ENCODE assay signal across 23 mouse cellular contexts in genomic region chr16:60095333-60095732, GRCm38 (mm10).
DNase-seq lines count a peak whose midpoint lies in the region; ATAC-seq and TF ChIP-seq lines count a peak whose summit lies in the region.
"Had no signal": no experiment of that assay in that cellular context is flagged by ENCODE, and none has a peak within 500 bp of the region (broad histone marks: within the 10 kb centered on the region; RNA-seq: fewer than 3 reads in every experiment).

No protein-coding gene starts in this region.

- no peaks in the 10 kb centered on the region for H3K9me3 ChIP-seq in forebrain, embryonic 15.5 days
- H3K9me3 ChIP-seq in forebrain, embryonic 12.5 days = no peaks in the 10 kb centered on the region
- H3K9me3 ChIP-seq in midbrain, embryonic 12.5 days = no peaks in the 10 kb centered on the region
- no peaks in the 10 kb centered on the region for H3K9me3 ChIP-seq in midbrain, embryonic 10.5 days (replicated peaks)
- H3K9me3 ChIP-seq: embryonic facial prominence, embryonic 10.5 days; embryonic facial prominence, embryonic 13.5 days; hindbrain, embryonic 12.5 days; hindbrain, embryonic 15.5 days had no signal

- ATAC-seq in forebrain, embryonic 15.5 days (replicated peaks) = peak; percentile 79
- no peak for ATAC-seq in forebrain, embryonic 12.5 days (ENCODE audit: low FRiP score)
- ATAC-seq in midbrain, embryonic 12.5 days (ENCODE audit: low FRiP score, low read depth) = peak; percentile 31
- ATAC-seq: CD4-positive, CD25-positive, alpha-beta regulatory T cell, adult 4 months had no signal

- no peak for TF ChIP-seq POLR2A in brain, embryonic 14.5 days (IDR thresholded peaks at IDR 0.05; ENCODE audit: borderline replicate concordance, extremely low read depth, insufficient read depth, insufficient read length, poor library complexity, severe bottlenecking)

- H3K27ac ChIP-seq in forebrain, embryonic 15.5 days (replicated peaks) = no peak overlapping the region
- no peak overlapping the region for H3K27ac ChIP-seq in forebrain, embryonic 12.5 days
- H3K27ac ChIP-seq in midbrain, embryonic 12.5 days (replicated peaks) = no peak overlapping the region
- no peak overlapping the region for H3K27ac ChIP-seq in midbrain, embryonic 10.5 days (replicated peaks)
- H3K27ac ChIP-seq: embryonic facial prominence, embryonic 10.5 days; embryonic facial prominence, embryonic 13.5 days; gastrocnemius, adult 2 months; hindbrain, embryonic 12.5 days; hindbrain, embryonic 15.5 days had no signal

- DNase-seq in midbrain, embryonic 10.5 days (ENCODE audit: low spot score) = no peak
- peak; percentile 73 for DNase-seq in brain, embryonic 14.5 days (ENCODE audit: low read depth)
- no peak for DNase-seq in thymus, postnatal 14 days
- DNase-seq: adrenal gland, adult 2 months; adrenal gland, postnatal 14 days; cerebellum, adult 11-12 months; cerebellum, adult 8-10 months; cerebellum, postnatal 10 days; cerebellum, postnatal 36 days; embryo, embryonic 11 days; gastrocnemius, adult 2 months; gastrocnemius, postnatal 14 days; heart, adult 11 months had no signal

- no peaks in the 10 kb centered on the region for H3K36me3 ChIP-seq in forebrain, embryonic 15.5 days
- H3K36me3 ChIP-seq in forebrain, embryonic 12.5 days (replicated peaks) = no peaks in the 10 kb centered on the region
- H3K36me3 ChIP-seq in midbrain, embryonic 12.5 days = no peaks in the 10 kb centered on the region
- no peaks in the 10 kb centered on the region for H3K36me3 ChIP-seq in midbrain, embryonic 10.5 days
- H3K36me3 ChIP-seq: embryonic facial prominence, embryonic 10.5 days; embryonic facial prominence, embryonic 13.5 days; hindbrain, embryonic 12.5 days; hindbrain, embryonic 15.5 days had no signal

- TF ChIP-seq CTCF in brain, embryonic 14.5 days (IDR thresholded peaks at IDR 0.05; ENCODE audit: borderline replicate concordance, extremely low read depth, insufficient read depth, insufficient read length) = no peak

- H3K4me3 ChIP-seq in forebrain, embryonic 15.5 days = no peak overlapping the region
- no peak overlapping the region for H3K4me3 ChIP-seq in forebrain, embryonic 12.5 days (replicated peaks)
- no peak overlapping the region for H3K4me3 ChIP-seq in midbrain, embryonic 12.5 days
- no peak overlapping the region for H3K4me3 ChIP-seq in midbrain, embryonic 10.5 days
- H3K4me3 ChIP-seq: embryonic facial prominence, embryonic 10.5 days; embryonic facial prominence, embryonic 13.5 days; erythroblast, embryonic 14.5 days; gastrocnemius, adult 2 months; hindbrain, embryonic 12.5 days; hindbrain, embryonic 15.5 days had no signal

- H3K4me1 ChIP-seq in forebrain, embryonic 15.5 days = no peaks in the 10 kb centered on the region; the same call in 1 of the 2 replicates
- H3K4me1 ChIP-seq in forebrain, embryonic 12.5 days = no peaks in the 10 kb centered on the region
- no peaks in the 10 kb centered on the region for H3K4me1 ChIP-seq in midbrain, embryonic 12.5 days
- H3K4me1 ChIP-seq in midbrain, embryonic 10.5 days = no peaks in the 10 kb centered on the region
- H3K4me1 ChIP-seq: embryonic facial prominence, embryonic 10.5 days; embryonic facial prominence, embryonic 13.5 days; hindbrain, embryonic 12.5 days; hindbrain, embryonic 15.5 days had no signal

- H3K9ac ChIP-seq in forebrain, embryonic 15.5 days (replicated peaks) = no peak overlapping the region
- H3K9ac ChIP-seq in forebrain, embryonic 12.5 days = no peak overlapping the region
- no peak overlapping the region for H3K9ac ChIP-seq in midbrain, embryonic 12.5 days (replicated peaks)
- H3K9ac ChIP-seq: embryonic facial prominence, embryonic 13.5 days; hindbrain, embryonic 12.5 days; hindbrain, embryonic 15.5 days had no signal

- 69% methylated on average over 1 of the region's 1 CpGs for WGBS in forebrain, embryonic 15.5 days
- 76% methylated on average over 1 of the region's 1 CpGs for WGBS in forebrain, embryonic 12.5 days
- WGBS in midbrain, embryonic 12.5 days = 76% methylated on average over 1 of the region's 1 CpGs
- WGBS in midbrain, embryonic 10.5 days = 74% methylated on average over 1 of the region's 1 CpGs

- no peaks in the 10 kb centered on the region for H3K27me3 ChIP-seq in forebrain, embryonic 15.5 days
- no peaks in the 10 kb centered on the region for H3K27me3 ChIP-seq in forebrain, embryonic 12.5 days
- no peaks in the 10 kb centered on the region for H3K27me3 ChIP-seq in midbrain, embryonic 12.5 days
- no peaks in the 10 kb centered on the region for H3K27me3 ChIP-seq in midbrain, embryonic 10.5 days (ENCODE audit: low read depth, poor library complexity, severe bottlenecking)
- H3K27me3 ChIP-seq: embryonic facial prominence, embryonic 13.5 days; hindbrain, embryonic 12.5 days; hindbrain, embryonic 15.5 days had no signal

- H3K4me2 ChIP-seq in forebrain, embryonic 15.5 days (replicated peaks) = no peak overlapping the region
- no peak overlapping the region for H3K4me2 ChIP-seq in forebrain, embryonic 12.5 days
- no peak overlapping the region for H3K4me2 ChIP-seq in midbrain, embryonic 12.5 days (replicated peaks)
- H3K4me2 ChIP-seq: embryonic facial prominence, embryonic 13.5 days; heart, embryonic 11.5 days; hindbrain, embryonic 12.5 days; hindbrain, embryonic 15.5 days had no signal
